Mouse (Mus musculus): ENCODE measurements around the gene Kcnip3. TPM values are rescaled to one million over a fixed set of nuclear protein-coding genes. Genes with fewer than 3 reads are reported as not detected.
A peak's percentile ranks its signal among the peaks of the same experiment; 100 is the strongest.

Kcnip3 gene
- polyA plus RNA-seq, 1 experiment: 110 TPM

- Histone ChIP-seq H3K27ac (ENCODE audit: insufficient read depth, low read length) (peak overlapping the region; percentile 55), H3K4me3 (ENCODE audit: insufficient read depth, low read length) (peak overlapping the region; percentile 83), H3K4me1 (ENCODE audit: control insufficient read depth, insufficient read depth, low read length) (peaks cover 2% of the 10 kb centered on the region)
- TF ChIP-seq CTCF (IDR thresholded peaks at IDR 0.05; ENCODE audit: extremely low read depth, insufficient read depth, low read length) (no peak), POLR2A (IDR thresholded peaks at IDR 0.05; ENCODE audit: extremely low read depth, insufficient read depth, low read length) (no peak)
These were observed 2.6 kb downstream of the Kcnip3 start for GRCm38 (mm10) chr2:127519308-127519707.

- Histone ChIP-seq H3K27ac (ENCODE audit: insufficient read depth, low read length) (peak overlapping the region; percentile 55), H3K4me1 (ENCODE audit: control insufficient read depth, insufficient read depth, low read length) (peaks cover 2% of the 10 kb centered on the region), H3K4me3 (ENCODE audit: insufficient read depth, low read length) (peak overlapping the region; percentile 83)
- TF ChIP-seq POLR2A (IDR thresholded peaks at IDR 0.05; ENCODE audit: extremely low read depth, insufficient read depth, low read length): no peak
- TF ChIP-seq CTCF (IDR thresholded peaks at IDR 0.05; ENCODE audit: extremely low read depth, insufficient read depth, low read length): no peak
These were observed 3.1 kb downstream of the Kcnip3 start for GRCm38 (mm10) chr2:127518831-127519230.

GRCm38 (mm10) chr2:127518273-127518672 lies 3.6 kb downstream of the Kcnip3 start:
- TF ChIP-seq CTCF (IDR thresholded peaks at IDR 0.05; ENCODE audit: extremely low read depth, insufficient read depth, low read length) (no peak), POLR2A (IDR thresholded peaks at IDR 0.05; ENCODE audit: extremely low read depth, insufficient read depth, low read length) (no peak; the same call in 1 of the 2 replicates)
- Histone ChIP-seq H3K4me3 (ENCODE audit: insufficient read depth, low read length) (peak overlapping the region; percentile 83), H3K27ac (ENCODE audit: insufficient read depth, low read length) (peak overlapping the region; percentile 55), H3K4me1 (ENCODE audit: control insufficient read depth, insufficient read depth, low read length) (peaks cover 2% of the 10 kb centered on the region)

- Histone ChIP-seq H3K4me1 (ENCODE audit: control insufficient read depth, insufficient read depth, low read length) (peaks cover 2% of the 10 kb centered on the region), H3K27ac (ENCODE audit: insufficient read depth, low read length) (0 out of 2 replicates have a peak overlapping the region, but pooled peaks have one; percentile 7), H3K4me3 (ENCODE audit: insufficient read depth, low read length) (peak overlapping the region; percentile 3; the same call in 1 of the 2 replicates)
- TF ChIP-seq CTCF (IDR thresholded peaks at IDR 0.05; ENCODE audit: extremely low read depth, insufficient read depth, low read length) (no peak), POLR2A (IDR thresholded peaks at IDR 0.05; ENCODE audit: extremely low read depth, insufficient read depth, low read length) (no peak)
These were observed 4.8 kb downstream of the Kcnip3 start for GRCm38 (mm10) chr2:127517081-127517480.

GRCm38 (mm10) chr2:127514380-127515124 lies 7.3 kb downstream of the Kcnip3 start:
- H3K27ac ChIP-seq (ENCODE audit: insufficient read depth, low read length): no peak overlapping the region
- peaks cover 4% of the 10 kb centered on the region for H3K4me1 ChIP-seq (ENCODE audit: control insufficient read depth, insufficient read depth, low read length)
- no peak overlapping the region for H3K4me3 ChIP-seq (ENCODE audit: insufficient read depth, low read length)
- no peak for TF ChIP-seq POLR2A (IDR thresholded peaks at IDR 0.05; ENCODE audit: extremely low read depth, insufficient read depth, low read length)
- TF ChIP-seq CTCF (IDR thresholded peaks at IDR 0.05; ENCODE audit: extremely low read depth, insufficient read depth, low read length): no peak

GRCm38 (mm10) chr2:127513244-127513643 lies 8.7 kb downstream of the Kcnip3 start:
- H3K4me3 ChIP-seq (ENCODE audit: insufficient read depth, low read length): no peak overlapping the region
- H3K27ac ChIP-seq (ENCODE audit: insufficient read depth, low read length): no peak overlapping the region
- TF ChIP-seq POLR2A (IDR thresholded peaks at IDR 0.05; ENCODE audit: extremely low read depth, insufficient read depth, low read length) (no peak), CTCF (IDR thresholded peaks at IDR 0.05; ENCODE audit: extremely low read depth, insufficient read depth, low read length) (no peak)
- peaks cover 4% of the 10 kb centered on the region for H3K4me1 ChIP-seq (ENCODE audit: control insufficient read depth, insufficient read depth, low read length)

GRCm38 (mm10) chr2:127511426-127511825 lies 10.5 kb downstream of the Kcnip3 start:
- TF ChIP-seq CTCF (IDR thresholded peaks at IDR 0.05; ENCODE audit: extremely low read depth, insufficient read depth, low read length) (no peak), POLR2A (IDR thresholded peaks at IDR 0.05; ENCODE audit: extremely low read depth, insufficient read depth, low read length) (no peak)

GRCm38 (mm10) chr2:127507967-127508660 lies 13.8 kb downstream of the Kcnip3 start:
- Histone ChIP-seq H3K4me1 (ENCODE audit: control insufficient read depth, insufficient read depth, low read length) (peaks cover 5% of the 10 kb centered on the region), H3K27ac (ENCODE audit: insufficient read depth, low read length) (peak overlapping the region; percentile 66), H3K4me3 (ENCODE audit: insufficient read depth, low read length) (no peak overlapping the region)

More at GRCm38 (mm10) chr2:127511426-127511825, 10.5 kb downstream of the Kcnip3 start:
- Histone ChIP-seq H3K4me1 (ENCODE audit: control insufficient read depth, insufficient read depth, low read length) (peaks cover 2% of the 10 kb centered on the region), H3K4me3 (ENCODE audit: insufficient read depth, low read length) (no peak overlapping the region), H3K27ac (ENCODE audit: insufficient read depth, low read length) (no peak overlapping the region)

GRCm38 (mm10) chr2:127507077-127507774 lies 14.7 kb downstream of the Kcnip3 start:
- no peak overlapping the region for H3K4me3 ChIP-seq (ENCODE audit: insufficient read depth, low read length)
- no peak for TF ChIP-seq POLR2A (IDR thresholded peaks at IDR 0.05; ENCODE audit: extremely low read depth, insufficient read depth, low read length)
- peak; percentile 99 for TF ChIP-seq CTCF (IDR thresholded peaks at IDR 0.05; ENCODE audit: extremely low read depth, insufficient read depth, low read length)
- H3K27ac ChIP-seq (ENCODE audit: insufficient read depth, low read length): no peak overlapping the region
- H3K4me1 ChIP-seq (ENCODE audit: control insufficient read depth, insufficient read depth, low read length): peaks cover 5% of the 10 kb centered on the region

More at GRCm38 (mm10) chr2:127507967-127508660, 13.8 kb downstream of the Kcnip3 start:
- no peak for TF ChIP-seq POLR2A (IDR thresholded peaks at IDR 0.05; ENCODE audit: extremely low read depth, insufficient read depth, low read length)
- no peak for TF ChIP-seq CTCF (IDR thresholded peaks at IDR 0.05; ENCODE audit: extremely low read depth, insufficient read depth, low read length)

Data from cortical plate, adult 2 months (tissue).